Mouse (Mus musculus): ENCODE data around the gene Zfp775. TPM values are rescaled to one million over a fixed set of nuclear protein-coding genes. Genes with fewer than 3 reads are reported as not detected.

Gene Zfp775
- polyA plus RNA-seq, 1 experiment from 2014 or later = 4.8 TPM

- H3K4me2 ChIP-seq = no peak overlapping the region; the same call in 1 of the 2 replicates
- WGBS = 77% methylated on average over 2 of the region's 2 CpGs
- H3K4me1 ChIP-seq = no peaks in the 10 kb centered on the region
- no peaks in the 10 kb centered on the region for H3K36me3 ChIP-seq
- H3K9ac ChIP-seq = no peak overlapping the region
- no peak overlapping the region for H3K27ac ChIP-seq (replicated peaks)
- no peaks in the 10 kb centered on the region for H3K9me3 ChIP-seq
- no peak for ATAC-seq (ENCODE audit: extremely low read depth, insufficient number of reproducible peaks, low FRiP score, low TSS enrichment)
- H3K4me3 ChIP-seq = no peak overlapping the region
- H3K27me3 ChIP-seq (replicated peaks) = peaks cover 3% of the 10 kb centered on the region; the same call in 1 of the 2 replicates
Observed at GRCm38 (mm10) chr6:48647611-48648010, 45.7 kb downstream of the Zfp775 start.

GRCm38 (mm10) chr6:48648779-48649178, 46.9 kb downstream of the Zfp775 start:
- Histone ChIP-seq H3K9me3 (no peaks in the 10 kb centered on the region), H3K27me3 (replicated peaks) (peaks cover 3% of the 10 kb centered on the region; the same call in 1 of the 2 replicates), H3K27ac (replicated peaks) (no peak overlapping the region), H3K4me1 (no peaks in the 10 kb centered on the region), H3K4me2 (no peak overlapping the region), H3K4me3 (no peak overlapping the region), H3K36me3 (no peaks in the 10 kb centered on the region), H3K9ac (no peak overlapping the region)
- no peak for ATAC-seq (ENCODE audit: extremely low read depth, insufficient number of reproducible peaks, low FRiP score, low TSS enrichment)
- 76% methylated on average over 4 of the region's 4 CpGs for WGBS

- WGBS = 83% methylated on average over 9 of the region's 9 CpGs
- H3K4me1 ChIP-seq = no peaks in the 10 kb centered on the region
- no peak overlapping the region for H3K9ac ChIP-seq
- H3K27ac ChIP-seq (replicated peaks) = no peak overlapping the region
- no peaks in the 10 kb centered on the region for H3K9me3 ChIP-seq
- ATAC-seq (ENCODE audit: extremely low read depth, insufficient number of reproducible peaks, low FRiP score, low TSS enrichment) = no peak
- no peaks in the 10 kb centered on the region for H3K36me3 ChIP-seq
- peaks cover 2% of the 10 kb centered on the region; the same call in 1 of the 2 replicates for H3K27me3 ChIP-seq (replicated peaks)
- no peak overlapping the region for H3K4me3 ChIP-seq
- no peak overlapping the region for H3K4me2 ChIP-seq
Observed at GRCm38 (mm10) chr6:48650041-48650440, 48.2 kb downstream of the Zfp775 start.

GRCm38 (mm10) chr6:48658721-48659120, 56.9 kb downstream of the Zfp775 start:
- Histone ChIP-seq H3K4me1 (no peaks in the 10 kb centered on the region), H3K9ac (no peak overlapping the region), H3K36me3 (no peaks in the 10 kb centered on the region), H3K4me3 (no peak overlapping the region), H3K4me2 (no peak overlapping the region), H3K9me3 (no peaks in the 10 kb centered on the region), H3K27ac (replicated peaks) (no peak overlapping the region), H3K27me3 (replicated peaks) (no peaks in the 10 kb centered on the region)
- 69% methylated on average over 5 of the region's 5 CpGs for WGBS
- no peak for ATAC-seq (ENCODE audit: extremely low read depth, insufficient number of reproducible peaks, low FRiP score, low TSS enrichment)

GRCm38 (mm10) chr6:48664750-48665149, 62.9 kb downstream of the Zfp775 start:
- no peak for ATAC-seq (ENCODE audit: extremely low read depth, insufficient number of reproducible peaks, low FRiP score, low TSS enrichment)
- H3K27me3 ChIP-seq (replicated peaks) = no peaks in the 10 kb centered on the region
- no peaks in the 10 kb centered on the region for H3K4me1 ChIP-seq

GRCm38 (mm10) chr6:48665471-48665870, 63.6 kb downstream of the Zfp775 start:
- no peaks in the 10 kb centered on the region for H3K27me3 ChIP-seq (replicated peaks)
- H3K36me3 ChIP-seq = no peaks in the 10 kb centered on the region
- no peak overlapping the region for H3K9ac ChIP-seq
- no peak overlapping the region for H3K4me2 ChIP-seq
- ATAC-seq (ENCODE audit: extremely low read depth, insufficient number of reproducible peaks, low FRiP score, low TSS enrichment) = no peak
- no peaks in the 10 kb centered on the region for H3K4me1 ChIP-seq
- no peaks in the 10 kb centered on the region for H3K9me3 ChIP-seq
- H3K27ac ChIP-seq (replicated peaks) = no peak overlapping the region
- H3K4me3 ChIP-seq = no peak overlapping the region
- 80% methylated on average over 9 of the region's 9 CpGs for WGBS

More at GRCm38 (mm10) chr6:48664750-48665149, 62.9 kb downstream of the Zfp775 start:
- Histone ChIP-seq H3K9me3 (no peaks in the 10 kb centered on the region), H3K9ac (no peak overlapping the region), H3K4me3 (no peak overlapping the region), H3K4me2 (no peak overlapping the region), H3K27ac (replicated peaks) (no peak overlapping the region), H3K36me3 (no peaks in the 10 kb centered on the region)
- WGBS = 74% methylated on average over 4 of the region's 4 CpGs

- WGBS = 54% methylated on average over 7 of the region's 7 CpGs
- no peak overlapping the region for H3K27ac ChIP-seq (replicated peaks)
- no peaks in the 10 kb centered on the region for H3K36me3 ChIP-seq
- no peak overlapping the region for H3K4me3 ChIP-seq
- no peak overlapping the region for H3K4me2 ChIP-seq
- H3K9me3 ChIP-seq = no peaks in the 10 kb centered on the region
- H3K9ac ChIP-seq = no peak overlapping the region
- ATAC-seq (ENCODE audit: extremely low read depth, insufficient number of reproducible peaks, low FRiP score, low TSS enrichment) = no peak
- H3K4me1 ChIP-seq = no peaks in the 10 kb centered on the region
- no peaks in the 10 kb centered on the region for H3K27me3 ChIP-seq (replicated peaks)
Observed at GRCm38 (mm10) chr6:48666159-48666586, 64.3 kb downstream of the Zfp775 start.

GRCm38 (mm10) chr6:48668022-48668421, 66.2 kb downstream of the Zfp775 start:
- H3K36me3 ChIP-seq = no peaks in the 10 kb centered on the region
- H3K27ac ChIP-seq (replicated peaks) = no peak overlapping the region
- H3K4me3 ChIP-seq = no peak overlapping the region
- no peak overlapping the region for H3K4me2 ChIP-seq
- H3K4me1 ChIP-seq = no peaks in the 10 kb centered on the region
- no peaks in the 10 kb centered on the region for H3K27me3 ChIP-seq (replicated peaks)
- no peak for ATAC-seq (ENCODE audit: extremely low read depth, insufficient number of reproducible peaks, low FRiP score, low TSS enrichment)
- no peak overlapping the region for H3K9ac ChIP-seq
- no peaks in the 10 kb centered on the region for H3K9me3 ChIP-seq

GRCm38 (mm10) chr6:48669446-48669969, 67.6 kb downstream of the Zfp775 start:
- H3K4me2 ChIP-seq = no peak overlapping the region
- 53% methylated on average over 2 of the region's 2 CpGs for WGBS
- no peak overlapping the region for H3K4me3 ChIP-seq
- no peak for ATAC-seq (ENCODE audit: extremely low read depth, insufficient number of reproducible peaks, low FRiP score, low TSS enrichment)
- H3K9me3 ChIP-seq = no peaks in the 10 kb centered on the region
- H3K9ac ChIP-seq = no peak overlapping the region
- no peak overlapping the region for H3K27ac ChIP-seq (replicated peaks)
- H3K36me3 ChIP-seq = no peaks in the 10 kb centered on the region
- H3K27me3 ChIP-seq (replicated peaks) = no peaks in the 10 kb centered on the region
- no peaks in the 10 kb centered on the region for H3K4me1 ChIP-seq

Other genes starting within 250 kb of the Zfp775 start
- 15.4 and 17.8 TPM in 2 replicates for gene Krba1, start 206.5 kb upstream of the Zfp775 start, polyA plus RNA-seq (2015; fragmentation: Nextera tagmentation; extraction: Ambion mirVana)
- gene Zfp467, start 156.2 kb upstream of the Zfp775 start, polyA plus RNA-seq (2015; fragmentation: Nextera tagmentation; extraction: Ambion mirVana) = 16.1 and 20.8 TPM in 2 replicates
- gene Sspo, start 153.8 kb upstream of the Zfp775 start, polyA plus RNA-seq (2015; fragmentation: Nextera tagmentation; extraction: Ambion mirVana) = 0.22 and 0.27 TPM in 2 replicates
- 18.2 and 22.7 TPM in 2 replicates for gene Atp6v0e2, start 64.4 kb upstream of the Zfp775 start, polyA plus RNA-seq (2015; fragmentation: Nextera tagmentation; extraction: Ambion mirVana)
- gene Lrrc61, start 47.3 kb upstream of the Zfp775 start, polyA plus RNA-seq (2015; fragmentation: Nextera tagmentation; extraction: Ambion mirVana) = 7.2 and 7.6 TPM in 2 replicates
- gene Rarres2, start 29.3 kb upstream of the Zfp775 start, polyA plus RNA-seq (2015; fragmentation: Nextera tagmentation; extraction: Ambion mirVana) = 29.7 and 35.8 TPM in 2 replicates
- 0.86 TPM in 1 of 2 replicates, not detected in the other for gene Gm45021, start 12.5 kb upstream of the Zfp775 start, polyA plus RNA-seq (2015; fragmentation: Nextera tagmentation; extraction: Ambion mirVana)
- 22.5 and 24.6 TPM in 2 replicates for gene Repin1, start 8.2 kb upstream of the Zfp775 start, polyA plus RNA-seq (2015; fragmentation: Nextera tagmentation; extraction: Ambion mirVana)
- gene Gm44965, start 8.1 kb upstream of the Zfp775 start, polyA plus RNA-seq (2015; fragmentation: Nextera tagmentation; extraction: Ambion mirVana) = not detected in 2 replicates
- 1.2 TPM in 2 replicates for gene AI854703, start 24.7 kb downstream of the Zfp775 start, polyA plus RNA-seq (2015; fragmentation: Nextera tagmentation; extraction: Ambion mirVana)
- 1.1 and 1.2 TPM in 2 replicates for gene Gimap8, start 45.2 kb downstream of the Zfp775 start, polyA plus RNA-seq (2015; fragmentation: Nextera tagmentation; extraction: Ambion mirVana)
- gene Gimap9, start 74.1 kb downstream of the Zfp775 start, polyA plus RNA-seq (2015; fragmentation: Nextera tagmentation; extraction: Ambion mirVana) = 7.5 and 8.7 TPM in 2 replicates
- gene Gimap4, start 82.5 kb downstream of the Zfp775 start, polyA plus RNA-seq (2015; fragmentation: Nextera tagmentation; extraction: Ambion mirVana) = 18.4 and 19.1 TPM in 2 replicates
- 33.4 TPM in 2 replicates for gene Gimap6, start 106.2 kb downstream of the Zfp775 start, polyA plus RNA-seq (2015; fragmentation: Nextera tagmentation; extraction: Ambion mirVana)
- 3.7 and 5.0 TPM in 2 replicates for gene Gm28053, start 116.5 kb downstream of the Zfp775 start, polyA plus RNA-seq (2015; fragmentation: Nextera tagmentation; extraction: Ambion mirVana)
- not detected in 2 replicates for gene Gimap7, start 116.6 kb downstream of the Zfp775 start, polyA plus RNA-seq (2015; fragmentation: Nextera tagmentation; extraction: Ambion mirVana)
- gene Gimap1, start 137.0 kb downstream of the Zfp775 start, polyA plus RNA-seq (2015; fragmentation: Nextera tagmentation; extraction: Ambion mirVana) = 24.2 and 27.5 TPM in 2 replicates
- gene Gimap5, start 144.1 kb downstream of the Zfp775 start, polyA plus RNA-seq (2015; fragmentation: Nextera tagmentation; extraction: Ambion mirVana) = 7.2 and 8.2 TPM in 2 replicates
- 0.06 TPM in 1 of 2 replicates, not detected in the other for gene Gimap3, start 168.8 kb downstream of the Zfp775 start, polyA plus RNA-seq (2015; fragmentation: Nextera tagmentation; extraction: Ambion mirVana)
- gene Tmem176a, start 238.9 kb downstream of the Zfp775 start, polyA plus RNA-seq (2015; fragmentation: Nextera tagmentation; extraction: Ambion mirVana) = 94.5 and 102 TPM in 2 replicates
- gene Tmem176b, start 239.4 kb downstream of the Zfp775 start, polyA plus RNA-seq (2015; fragmentation: Nextera tagmentation; extraction: Ambion mirVana) = 249 and 268 TPM in 2 replicates